Mouse (Mus musculus) inflammation-experienced regulatory T-cells, adult 16 weeks (primary cell): ENCODE measurements around the gene Hspa4. TPM values are rescaled to one million over a fixed set of nuclear protein-coding genes. Genes with fewer than 3 reads are reported as not detected.

Experiments used
- polyA plus RNA-seq: library from polyadenylated mRNA; unstranded; fragments of 100-300 nt; shearing (Covaris generic); gene quantifications from one replicate; pipeline ENCODE4 v1.2.1, GENCODE M21; 2017

Hspa4 gene
- polyA plus RNA-seq: 33.1 TPM

DNA sequence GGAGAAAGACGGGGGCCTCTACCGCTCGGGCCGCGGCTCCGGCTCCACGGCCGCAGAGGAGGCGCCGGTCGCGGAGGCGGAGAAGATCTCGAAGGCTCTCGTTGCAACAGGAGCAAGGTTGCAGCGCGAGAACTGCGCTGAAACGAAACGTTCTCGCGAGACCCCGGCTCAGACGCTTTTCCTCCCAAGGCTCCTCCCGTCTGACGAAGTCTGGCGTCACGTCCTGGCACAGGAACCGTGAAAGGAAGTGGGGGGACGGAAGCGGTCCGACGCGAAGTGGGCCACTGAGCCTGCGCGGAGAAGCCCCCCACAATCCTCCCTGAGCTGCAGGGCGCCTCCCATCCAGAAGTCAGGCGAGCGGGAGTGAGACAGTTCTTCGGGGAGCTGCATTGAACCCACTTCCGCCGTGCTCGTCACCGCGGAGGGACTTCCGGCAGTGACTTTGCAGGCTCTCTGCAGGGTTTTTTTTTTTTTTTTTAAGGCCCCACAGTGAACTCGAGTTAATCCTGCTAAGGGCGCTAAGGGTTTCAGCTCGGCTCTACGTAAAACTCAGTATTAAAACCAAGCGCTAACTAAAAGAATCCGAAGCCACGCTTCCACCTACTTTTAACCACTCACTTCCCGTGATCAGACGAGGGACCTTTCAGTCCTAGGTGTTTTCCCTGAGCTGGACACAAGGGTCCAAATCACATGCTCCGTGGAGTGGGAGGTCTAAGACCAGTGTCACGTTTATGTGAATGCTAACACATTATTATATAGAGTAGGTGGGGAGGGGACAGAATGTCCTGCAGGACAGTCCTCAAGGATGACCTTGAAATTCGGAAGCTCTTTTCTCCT, at the start of gene Hspa4:
Gene Hspa4 (minus strand): TSS at position 128 of the 837 bp plus-strand sequence.

DNA sequence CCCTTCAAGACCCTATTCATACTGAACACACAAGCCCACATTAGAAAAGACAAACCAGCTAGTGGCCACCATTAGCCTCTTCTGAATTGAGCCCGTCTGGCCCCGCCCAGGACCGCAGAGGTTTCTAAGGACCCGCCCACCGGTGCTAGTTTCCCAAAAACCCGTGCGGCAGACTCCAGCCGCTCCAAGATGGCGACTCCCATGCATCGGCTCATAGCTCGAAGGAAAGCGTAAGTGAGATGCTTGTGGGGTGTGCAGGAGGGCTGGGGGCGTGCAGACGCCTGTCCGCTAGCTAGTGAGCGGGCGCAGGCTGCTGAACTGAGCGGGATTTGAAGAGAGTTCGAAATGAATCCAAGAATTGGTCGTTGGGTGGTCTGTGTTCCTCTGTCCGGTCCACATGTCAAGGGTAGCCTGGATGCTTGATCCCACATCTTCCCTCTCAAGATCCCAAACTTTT, 24.3 kb upstream of the Hspa4 start, which contains the start of gene Zcchc10:
Gene Zcchc10 (plus strand): TSS at position 168 of the 457 bp plus-strand sequence.

Other genes with a start within 250 kb of the Hspa4 start
- gene Zcchc10, start 24.2 kb upstream of the Hspa4 start, polyA plus RNA-seq: 36.2 TPM
- 15.7 TPM for gene Aff4, start 50.4 kb upstream of the Hspa4 start, polyA plus RNA-seq
- not detected for gene Leap2, start 122.7 kb upstream of the Hspa4 start, polyA plus RNA-seq
- 310 TPM for gene Uqcrq, start 130.4 kb upstream of the Hspa4 start, polyA plus RNA-seq
- 0.48 TPM for gene Gdf9, start 130.6 kb upstream of the Hspa4 start, polyA plus RNA-seq
- gene Gm10447, start 156.7 kb upstream of the Hspa4 start, polyA plus RNA-seq: not detected
- gene Shroom1, start 156.7 kb upstream of the Hspa4 start, polyA plus RNA-seq: not detected
- gene Gm9837, start 170.0 kb upstream of the Hspa4 start, polyA plus RNA-seq: not detected
- not detected for gene Gm9945, start 179.7 kb upstream of the Hspa4 start, polyA plus RNA-seq
- gene Sowaha, start 179.8 kb upstream of the Hspa4 start, polyA plus RNA-seq: not detected
- 1.6 TPM for gene Sept8, start 218.8 kb upstream of the Hspa4 start, polyA plus RNA-seq